Mouse (Mus musculus) CD4-positive naive resting alpha-beta T cell, adult 76 days (primary cell): ENCODE measurements around the gene Coa6. TPM values are rescaled to one million over a fixed set of nuclear protein-coding genes. Genes with fewer than 3 reads are reported as not detected.

ENCODE experiments used
- total RNA-seq: library from RNA; stranded (reverse); gene quantifications from one replicate; pipeline ENCODE4 v1.2.4, GENCODE M21; 2023

Coa6 gene
- total RNA-seq = 9.3 TPM

DNA sequence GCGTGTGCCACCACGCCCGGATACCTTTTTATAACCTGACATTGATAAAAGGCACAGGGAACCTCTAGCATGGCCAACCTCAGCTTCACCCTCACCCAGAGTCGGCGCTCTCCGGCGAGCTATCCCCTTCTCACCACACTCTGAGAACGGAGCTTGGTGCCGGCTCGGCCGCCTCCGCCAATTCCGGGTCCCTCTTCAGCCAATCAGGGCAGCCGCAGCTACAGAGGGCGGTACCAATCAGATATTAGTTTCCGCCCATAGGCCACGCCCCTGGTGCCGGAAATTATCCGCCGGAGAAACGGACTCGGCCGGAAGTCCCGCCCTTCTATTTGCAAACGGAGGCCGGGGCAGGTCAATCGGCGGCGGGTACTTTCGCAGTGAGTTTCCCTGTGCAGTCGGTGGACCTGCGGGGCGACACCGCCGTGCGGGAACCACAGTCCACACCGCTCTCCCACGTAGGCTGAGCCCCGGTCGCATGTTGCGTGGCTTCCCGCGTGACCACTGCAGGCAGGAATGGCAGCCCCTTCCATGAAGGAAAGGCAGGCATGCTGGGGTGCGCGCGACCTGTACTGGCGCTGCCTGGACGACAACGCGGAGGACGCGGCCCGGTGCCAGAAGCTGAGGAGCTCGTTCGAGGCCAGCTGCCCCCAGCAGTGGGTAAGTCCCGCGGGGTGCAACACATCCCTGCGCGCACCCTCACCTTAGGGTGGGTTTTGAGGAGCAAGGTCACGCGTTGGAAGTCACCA lies at the start of gene Coa6:
Coa6 (plus strand) TSS at position 342 of the 746 bp plus-strand sequence.

DNA sequence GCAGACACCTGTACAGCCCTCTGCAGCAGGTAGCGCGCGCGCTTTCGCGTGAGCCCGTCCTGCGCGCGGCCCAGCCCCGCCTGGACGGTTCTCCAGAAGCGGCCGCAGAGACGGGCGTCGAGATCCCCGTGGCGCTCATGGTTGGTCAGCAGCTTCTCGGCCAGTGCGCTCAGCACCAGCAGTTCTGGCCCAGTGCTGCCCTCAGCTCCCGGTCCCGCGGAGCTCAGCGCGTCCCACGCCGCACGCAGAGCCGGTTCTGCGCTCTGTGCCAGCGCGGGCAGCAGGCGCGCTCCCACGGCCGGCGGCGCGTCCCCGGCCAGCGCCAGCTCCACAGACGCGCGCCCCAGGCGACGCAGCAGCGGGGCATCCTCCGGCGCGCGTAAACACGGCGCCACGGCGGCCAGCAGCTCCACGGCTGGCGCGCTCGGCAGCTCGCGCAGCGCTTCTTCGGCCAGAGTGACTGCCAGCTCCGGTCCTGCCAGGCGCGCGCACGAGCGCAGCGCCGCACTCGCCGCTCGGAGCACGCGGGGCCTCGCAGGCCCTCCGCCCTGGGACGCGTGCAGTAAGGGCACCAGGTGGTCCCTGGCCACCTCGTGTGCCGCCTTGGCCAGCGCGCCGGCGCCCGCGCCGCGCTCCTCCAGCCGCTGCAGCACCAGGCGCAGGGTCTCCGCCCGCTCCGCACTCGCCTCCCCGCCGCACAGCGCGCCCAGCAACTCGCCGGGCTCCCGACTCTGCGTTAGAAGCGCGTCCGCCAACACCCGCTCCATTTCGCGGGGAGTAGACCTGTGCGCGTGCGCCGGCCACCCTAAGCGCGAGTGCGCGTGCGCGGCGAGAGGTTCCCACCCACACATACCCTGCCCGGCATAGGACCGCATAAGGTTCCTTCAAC lies 52.2 kb downstream of the Coa6 start, which contains the start of gene Tarbp1:
Tarbp1 (minus strand) TSS at position 767 of the 889 bp plus-strand sequence.

Other genes starting within 250 kb of the Coa6 start
- not detected for gene Slc35f3, start 124.0 kb upstream of the Coa6 start, total RNA-seq
- 9.3 TPM for gene Tarbp1, start 52.5 kb downstream of the Coa6 start, total RNA-seq
- gene Irf2bp2, start 171.5 kb downstream of the Coa6 start, total RNA-seq = 143 TPM